Mouse (Mus musculus) lung, postnatal 10 days (tissue): ENCODE results near the gene Prkar2a.
A peak's percentile ranks its signal among the peaks of the same experiment; 100 is the strongest.

Experiments
- DNase-seq: peaks from one replicate; pipeline ENCODE4 v3.0.0; 2021

The Prkar2a gene

GRCm38 (mm10) chr9:108753326-108753725, 64.2 kb downstream of the Prkar2a start:
- peak; percentile 76 for DNase-seq

- no peak for DNase-seq
Observed at GRCm38 (mm10) chr9:108753976-108754375, 64.9 kb downstream of the Prkar2a start.

- no peak for DNase-seq
Observed at GRCm38 (mm10) chr9:108754423-108754822, 65.3 kb downstream of the Prkar2a start.

- DNase-seq, result peak; percentile 57
Observed at GRCm38 (mm10) chr9:108757406-108757805, 68.3 kb downstream of the Prkar2a start.

- no peak for DNase-seq
Observed at GRCm38 (mm10) chr9:108759121-108759520, 70.0 kb downstream of the Prkar2a start.

GRCm38 (mm10) chr9:108759805-108760204, 70.7 kb downstream of the Prkar2a start:
- DNase-seq, result peak; percentile 65

GRCm38 (mm10) chr9:108761561-108761960, 72.4 kb downstream of the Prkar2a start:
- DNase-seq, result no peak

GRCm38 (mm10) chr9:108764971-108765370, 75.9 kb downstream of the Prkar2a start:
- no peak for DNase-seq

GRCm38 (mm10) chr9:108776614-108777013, 87.5 kb downstream of the Prkar2a start:
- DNase-seq, result no peak

GRCm38 (mm10) chr9:108777276-108777675, 88.2 kb downstream of the Prkar2a start:
- DNase-seq, result no peak

- DNase-seq, result no peak
Observed at GRCm38 (mm10) chr9:108780959-108781358, 91.8 kb downstream of the Prkar2a start.

GRCm38 (mm10) chr9:108781891-108782290, 92.8 kb downstream of the Prkar2a start:
- DNase-seq, result no peak

GRCm38 (mm10) chr9:108782836-108783547, 93.9 kb downstream of the Prkar2a start:
- no peak for DNase-seq

GRCm38 (mm10) chr9:108783548-108784463, 94.7 kb downstream of the Prkar2a start, which contains the start of gene Ip6k2:
TSS of gene Ip6k2 (plus strand) at chr9:108783796.
- peak; percentile 99 for DNase-seq

- no peak for DNase-seq
Observed at GRCm38 (mm10) chr9:108785416-108785815, 96.3 kb downstream of the Prkar2a start.

GRCm38 (mm10) chr9:108786494-108786893, 97.4 kb downstream of the Prkar2a start:
- no peak for DNase-seq

- no peak for DNase-seq
Observed at GRCm38 (mm10) chr9:108787080-108787479, 98.0 kb downstream of the Prkar2a start.

GRCm38 (mm10) chr9:108788713-108789112, 99.6 kb downstream of the Prkar2a start:
- DNase-seq, result no peak

GRCm38 (mm10) chr9:108792307-108792706, 103.2 kb downstream of the Prkar2a start:
- no peak for DNase-seq

GRCm38 (mm10) chr9:108792730-108793129, 103.6 kb downstream of the Prkar2a start:
- no peak for DNase-seq

- DNase-seq, result no peak
Observed at GRCm38 (mm10) chr9:108795281-108795680, 106.2 kb downstream of the Prkar2a start.

GRCm38 (mm10) chr9:108795762-108796161, 106.6 kb downstream of the Prkar2a start:
- peak; percentile 79 for DNase-seq

- no peak for DNase-seq
Observed at GRCm38 (mm10) chr9:108796351-108796981, 107.4 kb downstream of the Prkar2a start.
